Mouse (Mus musculus) embryonic facial prominence, embryonic 12.5 days (tissue): ENCODE data around the gene Slc9a1. TPM values are rescaled to one million over a fixed set of nuclear protein-coding genes. Genes with fewer than 3 reads are reported as not detected.

Experiments
- ATAC-seq: fragments of 200-750 bp; cut with Nextera tagmentation; 2 replicates; pipeline ENCODE4 v1.8.0; 2017; ENCODE audit not compliant: insufficient number of reproducible peaks, insufficient read depth, low FRiP score, low TSS enrichment
- H3K27ac ChIP-seq: fragments of 300-500 bp; sonication (generic); 2 replicates; pipeline ENCODE4 v1.5.1; 2016; ENCODE audit warnings: mild to moderate bottlenecking
- H3K27me3 ChIP-seq: fragments of 300-500 bp; sonication (generic); 2 replicates; pipeline ENCODE4 v1.6.1; 2016; ENCODE audit warnings: mild to moderate bottlenecking, moderate library complexity
- H3K36me3 ChIP-seq: fragments of 300-500 bp; sonication (generic); 2 replicates; pipeline ENCODE4 v1.6.1; 2016; ENCODE audit warnings: mild to moderate bottlenecking
- H3K4me1 ChIP-seq: fragments of 300-500 bp; sonication (generic); 2 replicates; pipeline ENCODE4 v1.6.1; 2016
- H3K4me2 ChIP-seq: fragments of 300-500 bp; sonication (generic); replicated peaks from 2 replicates; pipeline ENCODE4 v1.6.1; 2016; ENCODE audit warnings: mild to moderate bottlenecking, moderate library complexity
- H3K4me3 ChIP-seq: fragments of 300-500 bp; sonication (generic); 2 replicates; pipeline ENCODE4 v1.5.1; 2016; ENCODE audit warnings: mild to moderate bottlenecking
- H3K9ac ChIP-seq: fragments of 300-500 bp; sonication (generic); 2 replicates; pipeline ENCODE4 v1.6.1; 2016; ENCODE audit warnings: mild to moderate bottlenecking, moderate library complexity
- H3K9me3 ChIP-seq: fragments of 300-500 bp; sonication (generic); 2 replicates; pipeline ENCODE4 v1.6.1; 2016; ENCODE audit warnings: mild to moderate bottlenecking, moderate library complexity
- WGBS: fragments of 180-500 bp; shearing (Covaris S2); methylation state at CpG from one replicate; pipeline ENCODE4 v1.1.7; 2016; 5-methylcytosine and 5-hydroxymethylcytosine counted together
- polyA plus RNA-seq: library from polyadenylated mRNA; unstranded; fragments of >200 nt; fragmentation: Nextera tagmentation; extraction: Ambion mirVana; gene quantifications from 2 replicates; pipeline ENCODE4 v1.2.1, GENCODE M21; 2016

Gene Slc9a1
- polyA plus RNA-seq, 1 experiment from 2014 or later = 7.9 TPM

DNA sequence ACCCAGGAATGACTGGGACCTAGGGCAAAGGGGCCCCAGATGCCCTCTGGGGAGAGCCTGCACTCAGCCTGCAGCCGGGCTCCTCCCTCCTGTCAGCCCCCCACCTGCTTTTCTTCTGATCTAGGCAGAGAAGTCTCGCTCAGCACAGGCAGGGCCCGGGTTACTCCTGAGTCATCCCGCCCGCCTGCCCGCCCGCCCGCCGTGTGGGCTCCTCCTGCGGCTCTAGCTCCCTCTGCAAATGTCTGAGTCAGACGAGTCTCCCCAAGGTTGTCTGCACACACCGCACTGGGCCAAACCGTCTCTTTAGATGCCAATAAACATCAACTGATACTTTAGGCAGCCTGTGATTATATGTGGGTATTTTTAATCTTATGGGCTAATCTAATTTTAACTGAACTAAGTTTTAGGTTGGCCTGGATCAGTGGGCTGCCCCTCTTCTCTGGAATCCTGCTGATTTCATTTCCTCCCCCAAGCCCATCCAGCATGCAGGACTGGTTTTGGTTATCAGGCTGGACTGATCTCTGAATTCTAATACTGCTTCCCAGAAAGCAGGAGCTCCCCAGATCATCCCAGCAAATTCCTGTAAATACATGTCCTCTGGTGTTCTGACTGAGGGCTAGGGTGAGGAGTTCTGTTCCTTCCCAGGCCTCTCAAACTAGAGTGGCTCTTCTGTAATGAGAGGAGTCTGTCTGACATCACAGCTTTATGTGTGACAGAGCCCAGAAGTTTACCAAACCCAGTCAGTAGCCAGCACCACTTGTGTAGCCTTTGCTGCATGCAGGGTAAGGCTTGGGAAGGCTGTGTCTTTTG, 8.9 kb downstream of the Slc9a1 start:
- ATAC-seq = no peak
- Histone ChIP-seq H3K4me1 (peaks cover 57% of the 10 kb centered on the region), H3K4me2 (peak overlapping the region; percentile 32)

DNA sequence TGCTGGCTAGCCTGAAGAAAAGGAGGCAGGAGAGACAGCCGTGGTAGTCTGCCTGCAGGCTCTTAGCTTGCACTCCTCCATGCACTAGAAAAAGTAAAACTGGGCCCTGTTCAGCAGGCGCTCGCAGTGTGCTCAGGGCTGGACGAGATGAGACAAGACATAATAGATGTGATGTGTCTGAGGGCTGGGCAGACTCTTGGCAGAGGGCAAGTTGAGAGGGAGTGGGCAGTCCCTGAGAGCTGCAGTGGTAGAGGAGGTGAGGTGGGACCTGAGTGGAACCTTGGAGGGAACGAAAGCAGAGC, 9.5 kb downstream of the Slc9a1 start:
- no peak for ATAC-seq
- Histone ChIP-seq H3K36me3 (peaks cover 3% of the 10 kb centered on the region), H3K4me2 (0 out of 2 replicates have a peak overlapping the region, but pooled peaks have one; percentile 32), H3K9ac (no peak overlapping the region), H3K4me3 (no peak overlapping the region), H3K9me3 (no peaks in the 10 kb centered on the region), H3K4me1 (peaks cover 51% of the 10 kb centered on the region), H3K27me3 (no peaks in the 10 kb centered on the region), H3K27ac (peak overlapping the region; percentile 84)
- 35% methylated on average over 5 of the region's 5 CpGs for WGBS

More for the DNA sequence above, 8.9 kb downstream of the Slc9a1 start:
- no peaks in the 10 kb centered on the region for H3K27me3 ChIP-seq
- no peak overlapping the region for H3K9ac ChIP-seq
- H3K27ac ChIP-seq = peak overlapping the region; percentile 84
- 4% methylated on average over 13 of the region's 13 CpGs for WGBS
- H3K4me3 ChIP-seq = no peak overlapping the region
- H3K9me3 ChIP-seq = no peaks in the 10 kb centered on the region
- peaks cover 3% of the 10 kb centered on the region for H3K36me3 ChIP-seq

DNA sequence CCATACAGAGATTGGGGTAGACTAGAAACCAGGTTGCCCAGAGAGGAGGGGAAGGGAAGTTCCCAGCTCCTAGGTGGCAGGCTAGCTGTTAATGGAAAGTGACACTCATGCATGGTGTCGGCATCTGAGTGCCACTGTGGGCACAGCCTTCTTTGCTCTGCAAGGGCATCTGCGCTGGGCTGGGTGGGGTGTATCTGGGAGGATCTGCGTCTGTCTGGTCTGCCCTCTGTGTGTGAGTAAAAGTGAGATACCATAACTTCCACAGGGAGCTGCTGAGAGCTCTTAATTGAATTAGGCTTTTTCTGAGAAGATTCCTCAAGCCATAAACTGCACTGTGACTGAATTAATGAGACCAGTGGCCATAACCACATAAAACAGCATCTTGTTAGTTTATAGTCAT, 10.4 kb downstream of the Slc9a1 start:
- peaks cover 5% of the 10 kb centered on the region for H3K36me3 ChIP-seq
- H3K4me1 ChIP-seq = peaks cover 49% of the 10 kb centered on the region
- H3K27me3 ChIP-seq = no peaks in the 10 kb centered on the region
- no peak overlapping the region for H3K4me2 ChIP-seq
- no peak overlapping the region for H3K4me3 ChIP-seq
- ATAC-seq = no peak
- H3K27ac ChIP-seq = peak overlapping the region; percentile 37; the same call in 1 of the 2 replicates
- H3K9me3 ChIP-seq = no peaks in the 10 kb centered on the region
- 69% methylated on average over 3 of the region's 3 CpGs for WGBS
- no peak overlapping the region for H3K9ac ChIP-seq

DNA sequence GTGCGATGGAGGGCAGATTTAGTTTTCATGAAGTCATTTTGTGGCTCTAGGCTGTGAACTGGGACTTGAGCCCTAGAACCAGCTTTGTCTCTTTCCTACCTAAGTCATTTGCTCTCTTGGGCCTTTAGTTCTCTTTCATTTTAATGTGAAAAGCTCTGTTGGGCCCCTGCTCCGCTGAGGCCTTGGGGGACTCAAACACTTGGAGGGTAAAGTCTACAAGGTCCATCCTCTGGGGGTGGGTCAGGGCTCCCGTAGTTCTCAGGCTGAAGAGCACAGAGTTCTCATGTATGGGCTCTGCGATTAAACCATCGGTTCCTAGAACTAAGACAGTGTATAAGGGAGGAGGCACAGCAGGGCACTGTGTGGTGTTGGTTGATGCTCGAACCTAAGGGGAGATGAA, 11.0 kb downstream of the Slc9a1 start:
- Histone ChIP-seq H3K27me3 (no peaks in the 10 kb centered on the region), H3K9me3 (no peaks in the 10 kb centered on the region), H3K36me3 (peaks cover 8% of the 10 kb centered on the region; the same call in 1 of the 2 replicates), H3K9ac (no peak overlapping the region), H3K4me3 (no peak overlapping the region), H3K4me1 (peaks cover 48% of the 10 kb centered on the region), H3K27ac (peak overlapping the region; percentile 59; the same call in 1 of the 2 replicates), H3K4me2 (no peak overlapping the region)
- ATAC-seq = no peak
- 64% methylated on average over 6 of the region's 6 CpGs for WGBS

DNA sequence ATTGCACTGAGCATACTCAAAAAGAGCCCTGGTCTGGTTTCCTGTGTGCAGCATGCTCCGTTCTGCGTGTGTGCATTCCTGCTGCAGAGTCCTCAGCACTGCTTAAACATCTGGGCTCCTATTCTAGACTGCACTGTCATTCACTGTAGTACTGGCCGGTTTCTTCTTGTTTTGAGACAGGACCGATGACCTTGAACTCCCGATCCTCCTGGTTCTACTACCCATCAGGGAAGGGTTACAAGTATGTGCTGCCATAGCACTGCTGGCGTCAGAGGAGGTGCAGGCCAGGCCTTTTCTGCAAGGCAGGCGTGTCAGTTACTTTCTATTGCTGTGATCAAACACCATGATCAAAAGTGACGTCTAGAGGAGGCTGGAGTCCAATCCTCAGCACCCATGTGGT, 11.6 kb downstream of the Slc9a1 start:
- no peak for ATAC-seq
- Histone ChIP-seq H3K9me3 (no peaks in the 10 kb centered on the region), H3K4me3 (no peak overlapping the region), H3K9ac (no peak overlapping the region), H3K4me1 (peaks cover 42% of the 10 kb centered on the region), H3K4me2 (no peak overlapping the region), H3K27ac (no peak overlapping the region), H3K36me3 (0 out of 2 replicates have a peak, but pooled peaks cover 5% of the 10 kb centered on the region), H3K27me3 (no peaks in the 10 kb centered on the region)
- WGBS = 65% methylated on average over 8 of the region's 8 CpGs

DNA sequence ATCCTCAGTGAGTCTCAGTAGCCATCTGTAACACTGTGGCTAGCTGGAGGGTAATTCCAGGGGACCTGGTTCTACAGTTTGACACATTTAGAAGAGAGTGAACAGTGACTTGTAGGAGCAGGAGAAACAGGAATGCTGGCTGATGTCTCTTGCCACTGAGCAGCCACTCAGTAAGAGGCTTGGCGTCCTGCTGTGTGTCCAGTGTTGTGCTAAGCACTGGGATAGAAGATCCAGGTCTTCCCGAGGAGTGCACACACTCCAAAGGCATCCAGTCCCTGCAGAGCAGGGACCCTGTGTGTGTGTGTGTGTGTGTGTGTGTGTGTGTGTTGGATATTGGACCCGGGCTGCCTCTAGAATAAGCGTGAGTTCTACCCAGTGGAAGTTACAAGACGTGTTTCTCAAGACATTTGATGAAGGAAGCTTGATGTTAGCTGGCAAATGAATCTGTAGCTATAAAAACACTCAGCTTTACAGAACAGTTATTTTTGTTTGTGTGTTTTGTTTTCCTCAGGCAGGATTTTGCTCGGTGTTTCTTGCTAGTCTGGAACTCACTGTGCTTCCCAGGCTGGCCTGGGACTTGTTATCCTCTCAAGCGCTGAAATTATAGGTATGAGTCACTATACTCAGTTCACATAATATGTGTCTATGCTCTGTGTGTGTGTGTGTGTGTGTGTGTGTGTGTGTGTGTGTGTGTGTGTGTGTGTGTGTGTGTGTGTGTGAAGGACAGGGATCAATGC, 16.7 kb downstream of the Slc9a1 start:
- Histone ChIP-seq H3K4me2 (no peak overlapping the region), H3K27me3 (no peaks in the 10 kb centered on the region), H3K9ac (no peak overlapping the region), H3K4me3 (no peak overlapping the region), H3K9me3 (no peaks in the 10 kb centered on the region), H3K36me3 (peaks cover 10% of the 10 kb centered on the region; the same call in 1 of the 2 replicates), H3K27ac (no peak overlapping the region), H3K4me1 (peaks cover 17% of the 10 kb centered on the region)
- no peak for ATAC-seq
- 74% methylated on average over 7 of the region's 7 CpGs for WGBS

DNA sequence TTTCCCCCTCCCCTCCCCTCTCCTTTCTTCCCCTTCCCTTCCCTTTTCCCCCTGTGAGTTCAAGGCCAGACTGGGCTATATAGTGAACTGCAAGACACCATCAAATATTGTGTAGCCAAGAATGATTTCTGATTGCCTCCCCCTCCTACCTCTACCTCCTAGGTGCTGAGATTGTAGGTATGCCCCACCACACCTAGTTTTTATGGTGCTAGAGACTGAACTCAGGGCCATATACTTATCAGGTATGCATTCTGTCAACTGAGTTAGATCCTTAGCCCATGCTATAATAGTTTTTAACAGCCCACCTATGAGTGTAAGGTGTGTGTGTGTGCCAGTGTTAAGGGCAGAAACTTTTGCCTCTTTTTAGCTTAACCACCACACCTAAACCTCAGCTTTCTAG, 17.5 kb downstream of the Slc9a1 start:
- Histone ChIP-seq H3K4me3 (no peak overlapping the region), H3K27ac (no peak overlapping the region), H3K4me2 (no peak overlapping the region), H3K36me3 (peaks cover 10% of the 10 kb centered on the region; the same call in 1 of the 2 replicates), H3K9me3 (no peaks in the 10 kb centered on the region), H3K27me3 (no peaks in the 10 kb centered on the region), H3K4me1 (peaks cover 21% of the 10 kb centered on the region), H3K9ac (no peak overlapping the region)
- no peak for ATAC-seq

DNA sequence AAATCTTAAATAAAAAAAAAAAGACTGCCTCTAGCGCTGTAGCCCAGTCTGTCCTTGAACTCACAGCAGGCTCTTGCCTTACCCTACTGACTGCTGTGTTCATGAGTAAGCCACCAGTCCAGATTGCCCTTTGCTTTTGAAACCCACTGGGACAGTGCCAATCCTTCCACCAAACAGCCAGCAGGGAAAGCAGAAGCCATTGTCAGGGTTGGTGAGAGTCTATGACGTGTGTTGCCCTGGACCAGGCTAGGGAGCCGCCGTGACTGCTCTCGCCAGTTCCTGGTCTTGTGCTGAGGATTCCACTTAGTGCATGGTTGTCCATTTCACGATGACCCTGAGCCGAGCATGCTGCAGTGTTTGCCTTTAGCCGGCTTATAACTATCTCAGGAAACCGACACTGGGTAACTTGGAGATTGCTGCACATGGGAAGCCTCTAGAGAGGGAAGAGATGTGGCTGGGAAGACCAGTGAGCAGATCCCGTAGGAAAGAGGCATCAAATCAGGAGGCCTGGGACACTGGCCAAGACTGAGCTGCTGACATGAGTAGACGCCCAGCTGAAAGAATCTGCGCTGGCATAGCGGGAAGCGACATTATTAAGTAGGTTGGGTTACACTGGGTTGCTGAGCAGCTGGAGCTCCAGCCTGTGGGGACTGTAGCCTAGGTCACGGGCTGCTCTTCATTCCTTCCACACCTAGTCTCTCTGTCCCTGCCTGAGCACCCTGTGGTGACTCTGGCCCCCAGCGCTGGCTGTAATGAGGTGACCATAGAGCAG, 19.5 kb downstream of the Slc9a1 start:
- H3K9me3 ChIP-seq = no peaks in the 10 kb centered on the region
- no peak overlapping the region for H3K4me3 ChIP-seq
- H3K4me2 ChIP-seq = no peak overlapping the region
- no peaks in the 10 kb centered on the region for H3K27me3 ChIP-seq
- H3K9ac ChIP-seq = no peak overlapping the region
- peak overlapping the region; percentile 54; the same call in 1 of the 2 replicates for H3K27ac ChIP-seq
- WGBS = 87% methylated on average over 16 of the region's 16 CpGs
- peaks cover 21% of the 10 kb centered on the region for H3K4me1 ChIP-seq
- peaks cover 10% of the 10 kb centered on the region; the same call in 1 of the 2 replicates for H3K36me3 ChIP-seq
- ATAC-seq = no peak

DNA sequence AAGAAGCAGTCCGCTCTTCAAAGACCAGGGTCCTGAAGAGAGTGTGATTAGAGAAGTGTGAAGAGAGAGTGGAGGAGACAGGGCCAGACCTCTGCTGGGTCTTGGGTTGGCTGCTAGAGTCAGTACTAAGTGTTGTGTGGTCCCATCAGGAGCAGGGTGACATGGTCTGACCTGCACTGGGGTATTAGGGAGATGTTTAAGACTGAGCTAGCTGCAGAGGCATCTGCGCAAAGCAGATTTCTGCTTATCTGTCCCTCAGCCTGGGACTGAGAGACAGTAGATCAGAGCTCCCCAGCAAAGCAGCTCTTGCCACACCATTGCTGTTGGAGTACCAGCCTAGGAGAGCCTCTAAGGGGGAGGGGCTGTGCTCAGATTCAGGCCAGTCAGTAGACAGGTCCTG, 20.5 kb downstream of the Slc9a1 start:
- Histone ChIP-seq H3K4me3 (no peak overlapping the region), H3K27ac (no peak overlapping the region), H3K36me3 (peaks cover 6% of the 10 kb centered on the region; the same call in 1 of the 2 replicates), H3K9ac (no peak overlapping the region), H3K4me1 (peaks cover 32% of the 10 kb centered on the region), H3K27me3 (no peaks in the 10 kb centered on the region), H3K4me2 (no peak overlapping the region), H3K9me3 (no peaks in the 10 kb centered on the region)
- whole genome bisulfite sequencing = 90% methylated on average over 2 of the region's 2 CpGs
- ATAC-seq = no peak

DNA sequence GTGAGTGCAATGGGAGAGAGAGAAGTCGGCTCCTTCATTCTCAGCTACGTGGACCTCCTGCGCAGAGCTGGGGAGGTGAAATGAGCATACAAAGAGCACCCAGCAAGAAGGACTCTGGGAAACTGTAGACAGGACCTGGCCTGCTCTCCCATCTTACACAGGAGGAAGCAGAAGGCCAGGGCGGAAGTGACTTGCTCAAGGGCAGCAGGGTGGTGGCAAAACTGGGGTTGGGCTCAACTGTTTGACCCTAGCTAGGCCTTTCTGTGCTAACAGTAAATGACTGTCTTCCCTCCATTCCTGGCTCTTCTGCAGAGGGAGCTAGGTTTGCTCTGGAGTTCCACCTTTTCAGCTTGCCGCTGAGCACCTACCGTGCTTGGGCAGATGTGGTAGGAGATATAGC, 21.1 kb downstream of the Slc9a1 start:
- Histone ChIP-seq H3K36me3 (peaks cover 5% of the 10 kb centered on the region; the same call in 1 of the 2 replicates), H3K9ac (no peak overlapping the region), H3K4me3 (no peak overlapping the region), H3K4me1 (peaks cover 38% of the 10 kb centered on the region), H3K9me3 (no peaks in the 10 kb centered on the region), H3K27ac (no peak overlapping the region), H3K27me3 (no peaks in the 10 kb centered on the region), H3K4me2 (no peak overlapping the region)
- WGBS = 93% methylated on average over 6 of the region's 6 CpGs
- no peak for ATAC-seq

DNA sequence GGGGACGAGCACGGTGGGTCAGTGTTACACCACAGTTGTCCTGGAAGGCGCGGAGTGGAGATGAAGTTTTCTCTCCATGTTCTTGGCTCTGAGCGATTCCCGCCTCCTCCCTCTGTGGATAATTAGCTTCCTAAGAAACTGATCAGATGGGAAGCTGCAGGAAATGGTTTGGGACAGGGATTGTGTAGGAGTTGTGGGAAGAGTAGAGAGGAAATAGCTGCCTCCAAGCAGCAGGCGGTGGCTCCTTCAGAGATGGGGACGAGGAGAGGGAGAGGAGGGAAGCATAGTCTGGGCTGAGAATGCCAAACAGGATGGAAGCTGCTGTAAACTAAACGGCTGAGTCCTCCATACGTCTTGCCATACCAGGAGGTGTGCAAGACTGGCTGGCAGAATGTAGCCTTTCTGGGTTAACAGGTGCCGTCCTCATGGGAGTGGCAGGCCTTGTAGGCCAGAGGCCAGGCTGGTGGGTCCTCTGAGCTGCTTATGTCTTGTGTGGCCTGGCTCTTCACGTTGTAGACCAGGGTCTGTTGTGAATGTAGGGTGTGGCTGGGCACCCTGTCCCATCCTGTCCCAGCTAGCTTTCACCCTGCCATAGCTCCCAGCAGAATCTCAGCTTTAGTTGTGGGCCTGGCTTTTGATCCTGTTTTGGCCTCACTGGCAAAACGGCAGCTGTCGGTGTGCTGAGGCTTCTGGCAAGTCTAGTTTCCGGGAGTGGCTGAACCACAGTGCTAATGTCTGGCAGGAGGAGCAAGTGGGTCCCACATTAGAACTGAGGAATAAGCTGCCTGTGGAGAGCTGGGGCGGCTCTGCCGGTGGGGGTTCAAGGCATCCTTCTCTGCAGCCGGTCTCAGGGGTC, 21.9 kb downstream of the Slc9a1 start:
- 74% methylated on average over 18 of the region's 18 CpGs for WGBS
- peaks cover 5% of the 10 kb centered on the region; the same call in 1 of the 2 replicates for H3K36me3 ChIP-seq
- H3K4me3 ChIP-seq = no peak overlapping the region
- H3K4me1 ChIP-seq = peaks cover 46% of the 10 kb centered on the region
- no peak overlapping the region for H3K9ac ChIP-seq
- no peak overlapping the region for H3K4me2 ChIP-seq
- no peaks in the 10 kb centered on the region for H3K27me3 ChIP-seq
- no peak overlapping the region for H3K27ac ChIP-seq
- no peak for ATAC-seq
- H3K9me3 ChIP-seq = no peaks in the 10 kb centered on the region
